Mouse (Mus musculus) embryo, embryonic 9.5 days (tissue): ENCODE results near the gene Ick.
"Not testable (repeated sequence)": the region's sequence is repeated elsewhere in the genome, so short reads cannot be mapped to it uniquely, and the experiment has no call there.

Experiments
- DNase-seq: peaks from one replicate; pipeline ENCODE4 v3.0.0-alpha.2; 2017; ENCODE audit errors: extremely low spot score

The Ick gene

DNA sequence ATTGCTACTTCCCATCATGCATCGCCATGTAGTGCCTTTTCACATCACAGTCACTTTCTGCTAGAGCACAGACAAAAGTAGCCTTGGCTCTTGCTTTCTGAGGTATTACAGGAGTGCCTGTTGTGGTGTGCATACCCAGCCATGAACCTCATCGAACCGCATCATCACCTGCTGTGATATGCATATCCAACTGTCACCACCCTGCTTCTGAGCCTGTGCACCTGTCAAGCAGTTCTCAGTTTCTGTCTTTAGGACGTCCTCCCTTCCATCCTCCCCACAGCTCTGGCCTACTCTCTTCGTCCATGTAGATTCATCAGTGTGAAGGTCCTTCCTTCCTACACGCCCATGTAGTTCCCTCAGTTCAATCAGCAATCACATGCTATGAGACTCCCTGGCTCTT lies 39.2 kb downstream of the Ick start:
- DNase-seq = no peak

GRCm38 (mm10) chr9:78149770-78150169 lies 40.8 kb downstream of the Ick start:
- not testable (repeated sequence) for DNase-seq

DNA sequence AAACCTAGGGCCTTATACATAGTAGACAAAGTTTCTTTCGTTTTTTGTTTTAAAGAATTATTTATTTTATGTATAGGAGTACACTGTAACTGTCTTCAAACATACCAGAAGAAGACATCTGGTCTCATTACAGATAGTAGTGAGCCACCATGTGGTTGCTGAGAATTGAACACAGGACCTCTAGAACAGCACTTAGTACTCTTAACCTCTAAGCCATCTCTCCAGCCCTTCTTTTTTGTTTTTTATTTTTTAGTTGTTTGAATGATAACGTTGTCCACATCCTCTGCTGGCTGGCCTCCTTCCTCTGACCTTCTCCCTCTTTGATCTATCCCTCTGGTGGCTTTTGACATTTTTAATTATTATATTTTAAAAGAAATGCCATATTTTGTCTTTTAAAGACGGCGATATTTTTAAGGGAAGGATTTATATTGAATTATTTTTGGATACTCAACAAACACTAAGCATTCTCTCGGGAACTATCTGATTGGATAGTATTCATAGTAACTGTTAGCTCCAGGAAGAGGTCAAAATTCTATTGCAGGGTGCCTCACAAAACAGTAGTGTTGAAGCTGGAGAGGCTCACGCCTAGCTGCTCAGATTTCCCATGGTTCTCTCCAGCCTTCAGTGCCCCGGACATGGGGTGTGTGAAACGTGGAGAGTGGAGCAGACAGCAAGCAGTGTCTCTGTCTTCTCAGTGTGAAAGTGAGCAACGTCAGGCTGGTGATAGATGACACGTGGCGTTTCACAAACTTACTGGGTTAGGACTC lies 45.4 kb downstream of the Ick start:
- no peak for DNase-seq

DNA sequence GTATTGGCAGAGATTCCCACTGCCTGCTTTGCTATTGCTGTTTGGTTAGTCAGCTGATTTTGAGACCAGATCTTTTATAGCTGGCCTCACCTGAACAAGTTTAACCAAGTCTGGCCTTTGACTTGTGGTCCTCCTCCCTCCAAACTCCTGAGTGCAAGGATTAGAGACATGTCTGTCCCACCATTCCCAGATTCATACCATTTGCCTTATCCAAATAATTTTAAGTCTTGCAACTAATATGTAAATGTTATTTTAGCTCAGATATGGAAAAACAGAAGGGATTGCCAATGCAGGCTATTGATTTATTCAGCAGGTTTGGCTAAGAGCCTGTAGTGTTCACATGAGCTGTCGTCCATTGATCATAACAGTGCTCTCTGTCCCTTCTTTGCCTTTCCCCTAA lies 48.2 kb downstream of the Ick start:
- DNase-seq = no peak

DNA sequence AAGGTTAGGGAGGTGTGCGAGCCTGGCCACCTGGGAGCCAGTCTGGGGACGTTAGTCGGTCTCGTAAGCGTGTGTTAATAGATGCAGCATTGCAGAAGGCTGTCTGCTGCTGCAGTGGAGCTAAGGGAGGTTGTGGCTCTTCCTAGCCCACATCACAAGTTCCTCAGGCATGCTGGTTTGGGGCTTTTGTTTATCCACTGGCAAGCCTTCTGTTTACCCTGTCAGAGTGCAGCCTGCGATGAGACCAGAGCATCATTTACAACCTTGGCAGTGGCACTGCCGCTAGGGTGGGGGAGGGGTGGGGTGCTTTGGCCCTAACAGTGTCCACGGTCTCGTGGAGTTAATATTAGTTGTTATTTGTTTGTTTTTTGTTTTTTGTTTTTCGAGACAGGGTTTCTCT lies 54.3 kb downstream of the Ick start:
- no peak for DNase-seq

DNA sequence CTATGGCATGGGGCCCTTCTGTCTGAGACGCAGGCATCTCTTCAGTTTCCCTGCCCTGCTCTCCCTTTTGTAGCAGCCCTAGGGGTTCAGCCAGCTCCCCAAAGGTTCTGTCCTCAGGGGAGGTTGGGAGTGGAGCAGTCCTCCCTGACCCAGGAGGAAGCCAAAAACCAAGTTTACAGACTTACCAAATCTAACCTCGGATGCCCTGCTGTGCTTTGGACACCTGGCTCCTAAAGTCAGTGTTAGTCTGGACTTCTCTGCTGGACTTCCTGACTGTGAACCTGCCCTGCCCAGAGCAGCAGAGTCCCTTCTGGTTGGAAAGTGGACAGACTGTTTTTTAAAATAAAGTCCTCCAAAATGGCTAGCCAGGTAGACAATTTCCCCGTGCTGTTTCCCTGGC lies 55.7 kb downstream of the Ick start:
- DNase-seq = no peak

DNA sequence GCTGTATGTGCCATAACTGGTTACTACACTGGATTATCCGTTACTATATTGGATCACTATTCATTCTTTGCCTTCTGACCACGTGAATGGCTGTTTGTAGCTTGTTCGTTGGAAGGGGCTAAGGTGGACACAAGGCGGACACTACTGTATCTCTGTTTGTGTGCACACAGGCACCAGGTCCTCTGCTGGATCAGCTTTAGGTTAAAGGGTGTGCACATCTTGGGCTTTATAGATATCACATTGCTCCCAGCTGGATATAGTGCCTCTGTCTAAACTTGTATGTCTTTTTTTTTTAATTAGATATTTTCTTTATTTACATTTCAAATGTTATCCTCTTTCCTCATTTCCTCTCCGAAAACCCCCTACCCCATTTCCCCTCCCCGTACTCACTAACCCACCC lies 56.5 kb downstream of the Ick start:
- no peak for DNase-seq

- no peak for DNase-seq
These were observed 57.9 kb downstream of the Ick start for GRCm38 (mm10) chr9:78166694-78167452.

GRCm38 (mm10) chr9:78167453-78167969 lies 58.5 kb downstream of the Ick start:
- DNase-seq = no peak

DNA sequence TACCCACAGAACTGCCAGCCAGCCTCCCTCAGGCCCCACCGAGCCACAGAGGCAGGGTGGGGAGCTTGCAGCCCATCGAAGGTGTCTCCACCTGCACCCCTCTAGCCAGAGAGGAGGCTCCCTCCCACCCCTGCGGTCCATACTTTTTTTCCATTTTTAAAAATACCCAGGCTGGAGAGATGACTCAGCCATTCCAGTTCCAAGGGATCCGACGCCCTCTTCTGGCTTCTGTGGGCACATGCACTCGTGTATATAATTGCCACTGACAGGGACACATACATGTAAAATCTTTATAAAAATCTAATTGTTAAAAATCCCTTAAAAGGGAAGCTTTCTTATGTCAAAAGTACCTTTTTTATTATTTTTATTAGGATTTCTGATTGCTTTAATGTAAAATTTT lies 59.9 kb downstream of the Ick start:
- DNase-seq = no peak

DNA sequence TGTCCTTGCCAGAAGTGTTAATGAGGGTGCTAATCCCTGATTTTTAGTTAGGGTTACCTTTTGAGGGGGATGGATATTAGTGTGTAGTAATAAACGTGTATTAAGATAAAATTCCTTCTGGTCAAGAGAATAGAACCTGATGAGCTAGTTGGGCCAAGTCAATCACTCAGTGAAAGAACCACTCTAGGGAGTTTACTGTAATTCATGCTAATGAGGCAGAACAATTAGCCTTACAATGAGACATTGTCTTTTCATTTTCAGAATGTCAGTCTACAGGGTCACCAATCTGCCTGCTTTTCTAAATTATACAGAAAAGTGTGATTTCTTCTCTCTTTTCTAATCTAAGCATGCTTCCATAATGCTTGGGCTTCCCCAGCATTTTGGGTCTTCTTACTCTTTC lies 65.0 kb downstream of the Ick start:
- no peak for DNase-seq

- not testable (repeated sequence) for DNase-seq
These were observed 65.9 kb downstream of the Ick start for GRCm38 (mm10) chr9:78174925-78175276.

DNA sequence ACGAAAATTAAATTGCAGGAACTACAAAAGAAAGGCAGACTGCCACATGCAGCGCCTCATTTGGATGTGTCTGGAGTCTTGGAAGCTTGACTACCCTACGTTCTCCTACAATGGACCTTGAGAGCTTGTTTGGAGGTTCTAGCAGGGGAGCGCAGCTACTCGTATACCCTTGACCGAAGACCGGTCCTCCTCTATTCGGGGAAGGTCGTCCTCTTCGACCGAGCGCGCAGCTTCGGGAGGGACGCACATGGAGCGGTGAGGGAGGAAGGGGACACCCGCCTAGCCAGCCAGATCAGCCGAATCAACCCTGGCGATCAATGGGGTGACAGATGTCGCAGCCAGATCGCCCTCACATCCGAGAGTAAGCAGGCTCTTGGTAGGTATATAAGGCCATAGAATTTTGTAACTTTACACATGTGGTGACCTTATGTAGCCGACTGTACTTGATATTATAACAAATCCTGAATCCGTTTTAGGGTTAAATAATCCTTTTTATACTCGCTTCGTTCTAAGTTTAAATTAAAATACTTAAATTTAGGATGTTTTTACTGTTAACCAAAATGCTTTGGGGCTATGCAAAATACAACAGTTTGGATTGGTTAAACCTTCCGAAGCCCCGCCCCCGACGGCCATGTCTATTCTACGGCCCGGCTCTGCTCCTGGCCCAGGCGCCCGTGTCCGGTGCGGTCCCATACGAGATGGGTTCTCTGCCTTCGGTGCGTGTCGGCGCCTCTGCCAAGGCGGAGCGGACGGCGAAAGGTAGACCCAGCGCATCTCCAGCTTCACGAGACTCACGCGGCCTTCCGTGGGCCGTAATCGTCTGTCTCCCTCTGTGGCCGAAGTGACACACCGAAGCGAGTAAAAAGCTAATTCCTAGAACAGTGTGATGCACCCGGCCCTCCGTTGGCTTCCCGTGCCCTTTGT lies 66.5 kb downstream of the Ick start:
- peak; percentile 96 for DNase-seq

DNA sequence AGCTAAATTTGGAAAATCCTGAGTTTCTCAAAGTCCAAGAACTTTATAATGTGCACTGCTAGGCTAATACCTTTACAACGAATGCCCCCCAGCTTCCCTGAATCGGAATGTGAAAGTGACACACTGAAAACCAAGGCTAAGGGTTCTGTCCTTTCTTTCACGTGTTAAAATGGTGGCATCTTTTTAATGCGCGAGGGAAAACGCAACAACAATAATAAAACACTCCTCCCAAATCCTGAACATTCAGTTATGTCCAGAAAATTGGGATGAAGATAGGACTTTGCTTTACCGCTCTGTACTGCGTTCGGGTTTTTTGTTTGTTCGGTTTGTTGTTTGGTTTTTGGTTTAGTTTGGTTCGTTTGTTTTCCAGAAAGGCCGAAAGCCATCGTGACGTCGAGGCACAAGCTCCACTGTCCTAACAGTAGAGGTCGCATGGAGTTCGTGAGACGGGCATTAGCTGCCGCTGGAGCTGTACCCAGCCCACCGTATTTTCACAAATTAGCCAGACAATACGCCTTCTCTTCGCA lies 67.3 kb downstream of the Ick start:
- peak; percentile 83 for DNase-seq

DNA sequence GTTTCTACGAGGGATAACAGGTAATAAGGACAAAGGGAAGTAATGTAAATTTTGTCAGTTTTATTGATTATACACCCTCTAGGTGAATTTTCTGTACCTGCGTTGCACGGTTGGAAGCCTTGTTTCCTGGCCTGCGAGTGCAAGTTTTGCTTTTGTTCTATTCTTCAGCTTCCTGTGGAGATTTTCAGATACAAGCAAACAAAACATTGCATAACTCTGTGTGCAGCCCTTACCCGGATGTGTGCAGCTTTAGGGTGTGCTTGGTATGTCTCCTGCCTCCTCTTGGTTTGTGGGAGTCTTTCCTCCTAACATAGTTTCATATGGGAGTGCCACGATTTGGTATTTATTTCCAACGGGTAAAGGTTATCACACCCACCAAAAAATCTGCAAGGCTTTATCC lies 67.8 kb downstream of the Ick start:
- no peak for DNase-seq

- no peak for DNase-seq
These were observed 69.2 kb downstream of the Ick start for GRCm38 (mm10) chr9:78178197-78178596.

DNA sequence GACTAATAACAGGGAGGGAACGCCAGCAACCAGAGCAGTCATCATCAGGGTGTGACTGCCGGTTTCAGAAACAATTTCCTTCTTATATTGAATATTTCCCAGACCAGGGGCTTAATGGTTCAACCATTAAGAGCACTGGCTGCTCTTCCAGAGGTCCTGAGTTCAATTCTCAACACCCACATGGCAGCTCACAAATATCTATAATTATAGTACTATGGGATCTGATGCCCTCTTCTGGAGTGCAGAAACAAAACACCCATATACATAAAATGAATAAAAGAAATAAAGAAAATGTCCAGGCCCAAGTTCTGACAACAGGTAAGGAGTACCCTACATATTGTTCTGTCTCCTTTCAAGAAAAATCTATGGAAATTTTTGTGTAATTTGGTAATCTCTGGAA lies 70.1 kb downstream of the Ick start:
- DNase-seq = no peak

DNA sequence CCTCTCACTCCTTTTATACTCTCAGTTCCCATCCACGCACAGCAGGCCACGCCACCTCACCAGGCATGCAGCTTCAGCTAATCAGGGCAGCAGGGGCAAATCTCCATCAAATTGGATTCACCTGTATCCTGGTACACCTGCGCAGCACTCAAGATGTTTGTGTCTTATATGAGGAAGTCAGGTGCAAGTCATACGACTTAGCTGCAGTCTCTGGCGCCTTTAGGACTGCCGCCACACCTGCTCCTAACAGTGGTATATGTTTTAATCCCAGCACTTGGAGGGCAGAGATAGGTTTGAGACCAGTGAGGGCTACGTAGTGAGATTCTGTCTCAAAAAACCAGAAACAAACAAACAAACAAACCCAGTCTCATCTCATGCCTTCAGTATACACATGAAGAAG lies 73.5 kb downstream of the Ick start, which contains the start of gene Gsta4:
Gene Gsta4, plus strand, starts transcription at position 301 of the 400 bp plus-strand sequence.
- not testable (repeated sequence) for DNase-seq

- no peak for DNase-seq
These were observed 76.7 kb downstream of the Ick start for GRCm38 (mm10) chr9:78185686-78186085.

DNA sequence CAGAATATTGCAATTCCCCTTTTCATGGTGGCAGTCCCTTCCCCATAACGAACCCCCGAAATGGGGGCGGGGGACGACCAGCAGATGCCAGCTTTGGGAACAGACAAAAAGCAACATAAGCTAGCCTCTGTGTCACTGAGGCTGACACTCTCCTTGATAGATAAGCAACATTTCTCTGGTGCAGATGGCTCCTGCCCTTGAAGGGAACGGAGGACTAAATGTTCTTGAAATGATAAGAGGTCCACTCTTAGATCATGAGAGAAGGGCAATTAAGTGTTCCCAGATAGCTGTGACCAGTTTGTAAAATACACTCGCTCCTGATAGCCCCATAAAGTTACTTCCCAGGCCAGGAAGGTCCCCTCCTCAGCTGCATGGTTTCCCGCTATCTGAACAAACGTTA lies 79.9 kb downstream of the Ick start:
- DNase-seq = no peak
